Mouse (Mus musculus): ENCODE results near the gene Kctd3. TPM values are rescaled to one million over a fixed set of nuclear protein-coding genes. Genes with fewer than 3 reads are reported as not detected.

Kctd3 gene
- polyA plus RNA-seq, 1 experiment: 87.2 TPM

- H3K27ac ChIP-seq (ENCODE audit: insufficient read depth, low read length): no peak overlapping the region
- no peaks in the 10 kb centered on the region for H3K4me1 ChIP-seq (ENCODE audit: control insufficient read depth, insufficient read depth, low read length)
- TF ChIP-seq CTCF (IDR thresholded peaks at IDR 0.05; ENCODE audit: extremely low read depth, insufficient read depth, low read length) (no peak), POLR2A (IDR thresholded peaks at IDR 0.05; ENCODE audit: extremely low read depth, insufficient read depth, low read length) (no peak)
- no peak overlapping the region for H3K4me3 ChIP-seq (ENCODE audit: insufficient read depth, low read length)
Measured at GRCm38 (mm10) chr1:188937246-188937780, 70.3 kb downstream of the Kctd3 start.
